Mouse (Mus musculus): ENCODE results near the gene Prss12.

DNA sequence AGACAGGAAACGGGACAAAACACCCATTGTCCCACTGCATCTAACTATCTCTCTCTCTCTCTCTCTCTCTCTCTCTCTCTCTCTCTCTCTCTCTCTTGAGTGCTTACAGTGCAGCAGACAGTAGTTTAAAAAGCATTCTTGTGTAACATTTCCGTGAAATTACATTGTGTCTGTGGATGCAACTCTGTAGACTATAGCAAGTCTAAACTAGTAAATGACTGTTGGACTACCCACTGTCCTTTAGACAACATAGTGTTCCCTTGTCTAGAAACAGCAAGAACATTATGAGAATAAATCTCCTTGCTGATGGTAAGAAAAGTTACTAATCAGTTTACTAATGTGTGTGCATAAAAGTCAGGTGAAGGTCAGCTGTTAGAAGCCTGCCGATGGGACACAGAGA, 13.4 kb upstream of the Prss12 start:
- TF ChIP-seq CTCF (IDR thresholded peaks at IDR 0.05; ENCODE audit: low read depth, low read length) (no peak), POLR2A (IDR thresholded peaks at IDR 0.05; ENCODE audit: extremely low read depth, insufficient read depth, low read length) (no peak)
